Mouse (Mus musculus) heart, adult 2 months (tissue): ENCODE results near the gene Ppp1r3a.

Experiments
- CTCF ChIP-seq: fragments of 200-600 bp; IDR thresholded peaks from 2 replicates; pipeline ENCODE4 v1.8.1; 2022; ENCODE audit warnings: antibody characterized with exemption, mild to moderate bottlenecking, moderate library complexity
- POLR2A ChIP-seq: fragments of 200-500 bp; IDR thresholded peaks from 2 replicates; pipeline ENCODE4 v1.6.1; 2011; ENCODE audit warnings: mild to moderate bottlenecking, low read depth, low read length, control low read depth; ENCODE audit not compliant: insufficient read depth

DNA sequence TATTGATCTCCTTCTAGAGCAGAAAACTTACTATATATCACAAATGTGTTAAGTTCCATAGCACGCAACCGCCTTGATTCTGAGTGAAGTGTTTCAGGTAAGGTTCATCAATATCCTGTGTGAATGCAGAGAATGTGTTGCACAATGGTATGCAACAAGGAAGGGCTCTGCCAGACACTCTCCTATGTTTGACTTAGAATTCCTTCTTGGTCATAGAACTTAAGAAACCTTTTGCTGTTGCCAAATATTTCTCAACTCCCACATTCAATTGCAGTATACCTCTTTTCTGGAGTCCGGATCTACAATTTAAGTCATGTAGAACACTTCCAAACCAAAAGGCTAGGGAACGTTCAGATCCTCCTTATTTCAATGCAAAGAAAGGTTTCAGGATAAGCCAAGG, 22.8 kb upstream of the Ppp1r3a start:
- TF ChIP-seq POLR2A (no peak), CTCF (no peak)
